Mouse (Mus musculus) erythroblast, embryonic 14.5 days (primary cell): ENCODE measurements around the gene Bag6.

ENCODE experiments used
- GATA1 ChIP-seq: IDR thresholded peaks from 2 replicates; pipeline ENCODE4 v1.6.1; 2012; ENCODE audit warnings: low read length, inconsistent platforms, mixed read lengths
- TAL1 ChIP-seq: IDR thresholded peaks from 3 replicates; pipeline ENCODE4 v1.6.1; 2012; ENCODE audit warnings: low read length, inconsistent platforms, mixed read lengths

DNA sequence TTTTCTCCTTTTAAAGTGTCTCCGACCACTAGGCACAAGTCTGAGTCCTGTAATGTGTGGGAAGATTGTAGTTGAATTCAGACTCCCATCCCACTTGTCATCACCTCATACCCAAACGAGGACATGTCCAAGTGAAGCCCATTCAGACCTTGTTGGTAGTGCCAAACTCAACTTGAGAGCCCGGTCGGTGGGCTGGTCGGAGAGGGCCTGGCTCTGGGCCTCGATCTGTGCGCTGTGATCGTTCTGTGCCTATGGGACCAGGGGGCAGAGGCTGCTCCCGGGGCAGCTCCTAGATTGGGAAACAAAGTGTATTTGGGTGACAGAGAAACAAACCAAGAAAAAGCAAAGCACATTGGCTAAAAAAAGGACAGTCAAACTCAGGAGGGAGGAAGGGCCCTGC, 18.1 kb downstream of the Bag6 start:
- TF ChIP-seq GATA1 (no peak), TAL1 (no peak)
